Mouse (Mus musculus): Measurements from ENCODE around the gene Ppp4r1.

The Ppp4r1 gene

DNA sequence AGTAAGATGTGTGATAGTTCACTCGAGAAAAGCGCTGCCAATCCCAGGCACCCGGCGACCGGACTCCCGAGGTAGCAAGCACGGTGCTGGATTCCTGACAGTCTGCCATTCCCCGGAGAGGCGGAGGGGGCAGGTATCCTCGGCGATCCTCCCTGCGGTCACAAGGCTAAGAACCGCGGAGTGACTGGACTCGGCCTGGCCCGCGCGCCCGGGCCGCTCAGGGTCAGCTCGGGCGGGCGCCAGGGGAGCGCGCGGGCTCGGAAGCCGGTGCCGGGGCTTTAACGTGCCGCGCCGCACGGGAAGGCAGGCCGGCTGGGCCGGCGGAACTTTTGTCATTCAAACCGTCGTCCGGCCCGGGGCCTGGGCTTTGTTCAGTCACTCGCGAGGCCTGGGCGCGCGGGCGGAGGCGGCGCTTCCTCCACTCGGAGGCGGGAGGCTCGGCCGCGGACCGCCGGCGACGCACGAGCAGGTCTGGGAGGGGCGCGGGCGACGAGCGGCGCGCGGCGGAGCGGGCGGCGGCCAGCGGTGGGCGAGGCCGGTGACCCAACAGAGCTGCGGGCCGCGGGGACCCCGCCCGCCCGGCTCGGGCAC, at the start of gene Ppp4r1:
TSS of gene Ppp4r1 (plus strand) at position 23 of the 591 bp plus-strand sequence.
- DNase-seq = peak; percentile 77

DNA sequence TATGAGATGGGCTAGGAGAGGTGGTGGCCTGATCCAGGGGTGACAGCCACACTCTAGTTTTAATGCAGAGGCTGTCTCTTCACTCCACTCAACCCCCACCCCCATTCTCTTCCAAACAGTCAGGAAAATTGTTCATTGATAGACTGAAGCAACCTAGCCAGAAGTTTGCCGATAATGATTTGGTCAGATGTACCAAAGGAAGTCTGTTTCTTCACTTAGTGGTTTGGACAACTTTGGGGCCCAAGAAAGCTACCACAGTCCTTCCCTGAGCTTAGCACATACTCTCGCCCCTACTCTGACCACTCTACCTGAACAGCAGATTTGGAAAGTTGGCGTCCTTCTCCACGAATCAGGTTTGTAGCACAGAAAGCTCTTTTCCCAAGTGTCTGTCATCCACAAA, 49.7 kb upstream of the Ppp4r1 start:
- DNase-seq = no peak

DNA sequence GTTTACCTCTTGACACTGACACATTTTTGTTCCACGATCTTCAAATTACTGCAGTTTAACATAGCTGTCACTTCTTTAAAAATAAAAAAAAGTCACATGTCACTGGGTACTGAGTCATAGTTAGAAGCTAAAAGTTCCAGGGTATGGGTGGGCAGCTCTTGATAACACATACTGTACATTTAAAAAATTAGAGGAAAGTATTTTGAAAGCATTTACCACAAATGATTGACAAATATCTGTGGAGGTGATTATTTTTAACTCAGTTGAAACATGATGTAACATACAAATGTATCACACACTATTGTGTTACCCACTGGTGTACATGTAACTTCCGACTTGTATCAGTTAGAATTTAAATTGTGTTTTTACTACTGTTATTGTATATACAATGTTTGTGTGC, 47.3 kb upstream of the Ppp4r1 start:
- DNase-seq = no peak

DNA sequence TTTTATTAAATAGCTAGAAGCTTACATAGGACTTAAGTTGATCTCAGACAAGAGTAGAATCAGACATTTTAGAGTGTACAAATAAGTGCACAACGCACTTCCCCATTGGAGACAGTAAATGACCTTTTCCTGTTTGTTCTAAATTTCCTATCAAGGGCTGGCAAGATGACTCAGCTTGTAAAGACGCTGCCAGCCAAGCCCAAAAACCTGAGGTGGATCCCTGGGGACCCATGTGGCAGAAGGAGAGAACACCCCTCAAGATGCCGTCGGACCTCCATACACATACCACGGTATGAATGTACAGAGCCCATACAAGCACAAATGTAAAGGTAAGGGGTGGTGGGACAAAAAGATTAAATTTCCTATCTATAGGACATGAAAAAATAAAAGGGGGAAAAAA, 45.2 kb upstream of the Ppp4r1 start:
- no peak for DNase-seq

GRCm38 (mm10) chr17:65737622-65738021, 44.8 kb upstream of the Ppp4r1 start:
- DNase-seq = no peak

DNA sequence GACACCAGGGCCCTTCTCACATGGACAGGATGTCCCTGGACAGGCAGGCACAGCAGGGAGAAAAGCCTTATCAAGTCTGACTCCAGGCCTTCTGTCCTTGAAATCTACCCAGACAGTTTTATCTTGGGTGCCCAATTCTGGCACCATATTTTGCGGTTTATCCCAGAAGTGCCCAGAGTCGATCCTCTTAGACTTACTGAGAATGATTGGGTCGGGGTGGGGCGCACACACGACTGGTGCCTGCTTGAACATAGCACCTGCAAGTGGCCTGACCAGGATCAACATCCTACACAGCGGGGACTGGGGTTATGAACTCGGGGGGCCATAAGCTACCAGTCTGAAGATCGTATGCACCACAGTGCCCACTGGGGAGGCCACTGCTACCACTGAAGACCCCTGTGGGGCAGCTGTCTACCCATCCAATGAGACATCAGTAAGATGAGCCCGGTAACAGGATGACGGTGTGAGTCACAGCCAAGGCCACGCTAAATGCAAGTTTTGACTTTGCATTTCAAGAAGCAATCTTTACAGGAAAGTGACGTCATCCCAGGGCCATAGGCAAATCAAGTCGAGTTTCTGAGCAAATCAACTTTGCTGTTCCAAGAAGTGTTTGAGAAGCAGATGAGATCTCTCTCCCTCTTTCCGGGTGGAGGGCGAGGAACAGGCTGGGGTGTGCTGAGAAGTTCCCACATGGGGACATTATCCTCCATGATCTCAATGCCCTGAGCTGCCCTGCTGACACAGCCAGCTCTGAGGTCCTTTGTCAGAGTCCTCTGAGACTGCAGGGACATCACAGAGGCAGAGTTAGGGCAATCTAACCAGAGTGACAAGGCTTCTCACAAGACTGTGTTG, 42.3 kb upstream of the Ppp4r1 start:
- no peak for DNase-seq

DNA sequence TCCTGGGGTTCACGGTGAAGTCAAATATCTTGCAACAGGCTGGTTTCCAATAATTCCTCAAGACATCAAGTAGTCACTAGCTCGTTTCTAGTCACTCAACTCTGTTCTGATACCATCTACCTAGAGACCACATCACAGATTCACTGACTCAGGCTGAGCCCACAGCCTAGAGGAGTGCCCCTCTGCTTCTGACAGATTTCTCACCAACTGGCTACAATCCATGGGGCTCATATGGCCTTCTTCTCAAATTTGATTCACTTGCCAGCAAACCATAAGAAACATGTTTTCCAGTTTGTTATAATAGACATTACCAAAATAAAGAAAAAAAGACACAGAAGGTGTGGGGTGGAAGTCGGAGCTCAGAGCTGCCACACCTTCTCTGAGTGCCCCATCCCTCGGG, 40.8 kb upstream of the Ppp4r1 start:
- no peak for DNase-seq

DNA sequence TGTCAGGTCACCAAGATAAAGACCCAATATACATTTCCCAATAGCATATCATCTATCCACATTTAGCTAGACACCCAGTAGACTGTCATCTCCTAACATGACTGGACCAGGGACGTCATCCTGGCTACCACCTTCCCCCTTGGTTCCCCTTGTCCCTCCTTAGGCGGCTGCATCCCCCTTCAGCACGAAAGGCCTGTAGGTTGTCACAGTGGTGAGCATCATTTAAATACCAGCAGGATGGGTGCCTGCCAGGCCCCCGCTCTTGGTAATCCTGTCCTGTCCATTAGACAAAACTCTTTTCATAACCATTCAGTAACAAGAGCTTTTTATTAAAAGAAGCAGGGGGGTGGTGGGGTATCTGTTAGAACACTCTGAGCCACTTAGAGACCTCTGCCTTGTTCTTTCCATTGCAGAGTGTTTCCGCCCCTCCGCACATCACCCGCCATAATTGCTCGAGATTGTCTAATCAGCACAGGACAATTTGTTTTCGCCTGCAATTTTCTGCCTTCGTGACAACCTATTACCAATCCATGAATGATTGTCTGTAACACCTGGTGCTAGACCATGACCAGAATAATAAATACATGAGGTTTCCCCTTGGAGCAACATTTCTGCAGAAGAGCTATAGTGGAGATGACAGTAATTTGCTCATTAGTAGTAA, 40.0 kb upstream of the Ppp4r1 start:
- no peak for DNase-seq

DNA sequence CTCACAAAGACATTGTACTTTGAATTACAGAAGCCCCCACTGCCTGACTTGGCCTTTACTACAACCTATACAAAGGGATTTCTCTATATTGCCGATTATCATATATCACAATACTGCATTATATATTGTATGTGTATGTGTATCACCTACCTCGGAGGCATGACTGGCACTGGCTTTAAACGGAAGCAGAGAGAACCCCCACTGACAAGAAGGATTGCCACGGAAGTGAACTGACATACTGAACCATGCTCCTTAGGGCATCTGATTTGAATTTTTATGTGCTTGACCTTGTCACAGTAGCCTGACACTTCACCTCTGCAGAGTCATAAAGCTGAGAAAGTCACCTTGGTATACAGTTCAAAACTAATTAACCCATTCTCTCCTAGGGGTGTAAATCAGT, 39.4 kb upstream of the Ppp4r1 start:
- no peak for DNase-seq

- no peak for DNase-seq
Measured at GRCm38 (mm10) chr17:65743664-65744330, 38.6 kb upstream of the Ppp4r1 start.

DNA sequence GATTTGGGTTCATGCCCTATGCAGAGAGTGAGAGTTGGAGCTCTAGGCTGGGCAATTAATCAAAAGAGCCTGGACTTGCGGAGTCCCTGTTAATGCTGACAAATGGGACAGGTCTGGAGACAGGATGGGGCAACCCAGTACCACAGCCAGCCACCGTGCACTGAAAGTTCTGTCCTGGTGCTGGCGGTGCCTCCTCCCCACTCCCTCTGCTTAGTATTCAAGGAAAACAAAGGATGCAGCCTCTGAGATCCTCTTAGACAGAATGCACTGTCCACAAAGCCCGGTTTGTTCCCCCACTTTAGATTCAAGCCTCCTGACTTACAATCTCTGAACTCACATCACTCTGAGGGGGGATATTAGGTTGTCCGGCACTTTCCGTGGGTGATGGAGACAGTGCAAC, 36.1 kb upstream of the Ppp4r1 start:
- DNase-seq = no peak

GRCm38 (mm10) chr17:65748997-65749396, 33.4 kb upstream of the Ppp4r1 start:
- no peak for DNase-seq

- DNase-seq = no peak
Measured at GRCm38 (mm10) chr17:65749803-65750202, 32.6 kb upstream of the Ppp4r1 start.

DNA sequence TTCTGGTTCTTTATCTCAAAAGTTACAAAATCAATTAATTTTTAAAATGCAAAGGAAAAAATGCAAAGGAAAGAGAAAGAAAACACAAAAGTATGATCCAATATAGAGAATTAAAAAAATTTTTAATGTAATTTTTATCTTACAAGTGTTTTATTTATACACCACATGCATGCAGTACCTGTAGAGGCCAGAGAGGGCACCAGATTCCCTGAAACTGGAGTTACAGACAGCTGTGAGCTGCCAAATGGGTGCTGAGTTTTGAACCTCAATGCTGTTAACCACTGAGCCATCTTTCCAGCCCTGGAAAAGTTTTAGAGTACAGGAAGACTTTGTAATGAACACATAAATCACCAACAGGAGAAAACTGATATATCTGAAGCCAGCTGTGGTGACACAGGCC, 32.1 kb upstream of the Ppp4r1 start:
- DNase-seq = peak; percentile 65

- no peak for DNase-seq
Measured at GRCm38 (mm10) chr17:65753130-65753529, 29.2 kb upstream of the Ppp4r1 start.

GRCm38 (mm10) chr17:65755857-65756256, 26.5 kb upstream of the Ppp4r1 start:
- DNase-seq = no peak

- no peak for DNase-seq
Measured at GRCm38 (mm10) chr17:65757150-65757549, 25.2 kb upstream of the Ppp4r1 start.

DNA sequence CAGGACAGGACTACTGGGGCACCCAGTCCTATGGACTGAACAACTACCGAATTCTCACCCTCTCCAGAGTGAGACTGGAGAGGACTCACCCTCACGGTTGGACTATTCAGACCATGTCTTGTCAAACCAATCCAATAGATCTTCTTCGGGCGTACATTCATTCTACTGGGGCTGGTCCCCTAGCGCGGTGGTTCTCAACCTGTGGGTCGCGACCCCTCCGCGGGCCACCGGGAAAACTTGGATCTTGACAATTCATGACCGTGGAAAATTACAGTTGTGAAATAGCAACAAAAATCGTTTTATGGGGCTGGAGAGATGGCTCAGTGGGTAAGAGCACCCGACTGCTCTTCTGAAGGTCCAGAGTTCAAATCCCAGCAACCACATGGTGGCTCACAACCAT, 19.2 kb upstream of the Ppp4r1 start:
- no peak for DNase-seq

DNA sequence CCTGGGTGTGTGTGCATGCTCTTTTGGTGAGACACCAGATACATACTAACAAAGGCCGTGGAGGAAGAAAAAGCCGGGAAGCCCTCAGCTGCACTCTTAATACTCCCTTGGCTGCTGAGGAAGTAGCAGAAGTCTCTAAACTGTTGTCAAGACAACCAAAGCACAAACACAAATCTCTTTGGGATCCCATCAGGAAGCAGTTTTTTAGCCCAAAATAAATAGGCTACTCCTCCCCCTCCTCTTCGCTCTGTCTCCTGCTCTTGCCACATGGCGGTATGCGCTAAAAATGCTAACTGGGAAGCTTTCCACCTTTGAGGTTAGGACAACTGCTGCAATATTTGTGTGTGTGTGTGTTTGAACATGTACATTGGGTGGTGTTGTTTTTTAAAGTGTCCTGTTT, 13.9 kb upstream of the Ppp4r1 start:
- DNase-seq = no peak

DNA sequence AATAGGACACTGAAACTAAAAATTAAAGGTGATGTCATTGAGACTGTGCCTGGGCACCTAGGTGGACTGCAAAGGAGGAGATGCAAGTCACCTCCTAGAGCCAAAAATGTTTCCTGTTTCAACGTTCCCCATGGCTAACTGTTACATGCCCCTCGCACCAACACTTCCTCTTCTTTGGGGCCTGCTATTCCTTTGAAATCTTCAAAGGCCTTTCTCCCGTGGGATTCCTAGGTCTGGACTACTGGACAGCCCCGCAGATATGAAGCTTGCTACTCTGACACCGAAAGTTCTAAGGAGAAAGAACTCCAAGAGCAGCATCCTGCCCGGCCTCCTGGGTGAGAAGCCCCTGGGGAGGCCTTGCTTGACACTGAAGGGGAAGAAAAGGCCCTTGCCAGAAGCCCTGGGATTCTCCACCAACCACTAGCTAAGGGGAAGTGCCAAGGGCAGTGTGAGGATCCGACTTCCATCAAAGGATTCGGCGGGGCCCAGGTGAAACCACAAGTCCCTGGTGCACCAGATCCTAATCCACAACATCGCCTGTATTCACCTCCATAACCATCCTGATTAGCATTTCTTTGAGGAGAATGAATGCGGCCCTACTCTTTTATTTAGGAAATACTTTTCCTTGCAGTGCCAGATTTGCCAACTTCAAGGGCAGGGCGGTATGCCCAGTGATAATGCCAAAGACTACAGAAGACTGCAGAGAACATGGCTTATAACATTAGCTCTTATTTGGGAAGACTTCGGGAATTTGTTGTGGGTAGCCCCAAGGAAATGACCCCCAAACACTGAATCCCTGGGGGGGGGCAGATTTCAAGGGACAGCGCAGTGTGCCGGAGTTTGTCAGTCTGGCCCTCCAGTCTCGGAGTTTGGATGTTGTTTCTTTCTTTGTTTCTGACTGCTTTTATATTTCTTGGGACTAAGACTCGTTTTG, 11.1 kb upstream of the Ppp4r1 start:
- no peak for DNase-seq

- peak; percentile 50 for DNase-seq
Measured at GRCm38 (mm10) chr17:65771951-65772934, 10.1 kb upstream of the Ppp4r1 start, which contains the start of gene Rab31. Gene Rab31 (minus strand): TSS chr17:65772752.

Data from thymus, postnatal 4 days (tissue).